Mouse (Mus musculus): Measurements from ENCODE around the gene Adra2c.

DNA sequence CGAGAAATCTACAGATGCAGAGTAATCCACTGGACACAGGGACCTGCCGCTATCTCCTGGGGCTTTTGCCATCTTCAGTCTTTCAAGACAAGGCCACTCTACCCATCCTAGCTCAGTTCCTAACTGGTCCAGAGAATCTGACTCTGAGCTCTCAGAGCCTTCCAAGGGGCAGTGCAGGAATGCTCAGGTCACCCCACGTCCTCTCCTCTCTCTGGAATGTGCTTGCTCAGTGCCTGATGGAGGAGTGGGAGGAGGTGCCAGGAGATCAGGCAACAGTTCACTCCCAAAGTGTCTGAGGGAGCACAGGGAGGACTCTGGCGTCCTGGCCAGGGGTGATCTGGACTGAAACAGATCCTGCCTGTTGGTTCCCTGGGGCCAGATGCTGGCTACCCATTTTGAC is 45.0 kb upstream of the Adra2c start:
- TF ChIP-seq POLR2A (IDR thresholded peaks at IDR 0.05; ENCODE audit: borderline replicate concordance, control insufficient read depth, low read depth, low read length) (no peak), CTCF (IDR thresholded peaks at IDR 0.05; ENCODE audit: control insufficient read depth, insufficient read depth, low read length) (no peak)

Data from bone marrow, adult 2 months (tissue).